Mouse (Mus musculus): ENCODE data around the gene Pth2. TPM values are rescaled to one million over a fixed set of nuclear protein-coding genes. Genes with fewer than 3 reads are reported as not detected.

Gene Pth2
- 0.19 and 0.21 TPM in 2 replicates for polyA plus RNA-seq (2012; rRNA removed)

DNA sequence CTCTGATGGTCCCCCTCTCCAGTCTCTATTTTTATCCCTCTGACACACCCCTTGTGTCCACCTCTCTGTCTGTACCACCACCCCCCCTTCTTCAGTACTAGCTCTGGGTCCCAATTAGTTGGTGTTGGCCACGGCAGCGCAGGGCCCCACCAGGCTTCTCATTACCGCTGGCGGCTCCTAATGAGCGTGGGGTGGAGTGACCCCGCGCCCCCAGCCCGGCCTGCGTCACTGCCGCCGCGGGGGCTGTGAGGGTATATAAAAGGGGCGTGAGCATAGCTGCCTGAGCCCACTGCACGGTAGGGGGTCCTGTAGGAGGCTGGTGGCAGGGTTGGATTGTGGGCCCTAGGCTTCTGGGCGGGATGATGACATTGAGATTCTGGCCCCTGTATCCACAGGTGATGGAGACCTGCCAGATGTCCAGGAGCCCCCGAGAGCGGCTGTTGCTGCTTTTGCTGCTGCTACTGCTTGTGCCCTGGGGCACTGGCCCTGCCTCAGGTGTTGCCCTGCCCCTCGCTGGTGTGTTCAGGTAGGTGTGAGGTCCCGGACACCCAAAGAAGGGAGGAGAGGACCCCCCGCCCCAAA lies at the start of gene Pth2:
Gene Pth2 (plus strand): TSS at position 100 of the 582 bp plus-strand sequence.

DNA sequence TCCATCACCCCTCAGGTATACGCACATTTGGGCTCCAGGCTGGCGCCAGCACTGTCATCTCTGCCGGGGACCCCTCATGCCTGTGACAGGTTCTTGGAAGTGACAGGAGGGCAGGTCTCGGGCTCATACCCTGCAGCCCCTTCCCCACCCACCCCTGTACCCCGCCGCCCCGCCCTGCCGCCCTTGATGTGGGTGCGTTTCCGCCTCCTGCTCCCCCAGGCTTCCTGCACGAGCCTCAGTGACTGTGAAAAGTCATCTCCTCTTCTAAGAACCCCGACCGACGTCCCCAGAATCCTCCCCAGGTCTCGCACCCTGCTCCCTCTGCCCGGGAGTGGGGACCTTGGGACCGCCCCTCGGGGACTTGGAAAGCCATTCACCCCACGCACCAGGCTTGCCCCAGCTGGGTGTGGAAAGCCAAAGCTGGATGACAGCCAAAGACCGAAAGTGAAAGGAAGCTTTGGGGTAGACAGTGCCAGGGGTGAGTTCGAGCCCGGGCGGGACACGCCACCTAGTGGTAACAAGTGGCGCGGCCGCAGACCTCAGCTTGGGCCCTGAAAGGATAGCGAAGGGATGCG lies 44.7 kb upstream of the Pth2 start, which contains the start of the genes Gm45713 and Flt3l:
Gene Gm45713 (minus strand): TSS at position 239 of the 575 bp plus-strand sequence.
Gene Flt3l (minus strand): TSS at position 440 of the 575 bp plus-strand sequence.

DNA sequence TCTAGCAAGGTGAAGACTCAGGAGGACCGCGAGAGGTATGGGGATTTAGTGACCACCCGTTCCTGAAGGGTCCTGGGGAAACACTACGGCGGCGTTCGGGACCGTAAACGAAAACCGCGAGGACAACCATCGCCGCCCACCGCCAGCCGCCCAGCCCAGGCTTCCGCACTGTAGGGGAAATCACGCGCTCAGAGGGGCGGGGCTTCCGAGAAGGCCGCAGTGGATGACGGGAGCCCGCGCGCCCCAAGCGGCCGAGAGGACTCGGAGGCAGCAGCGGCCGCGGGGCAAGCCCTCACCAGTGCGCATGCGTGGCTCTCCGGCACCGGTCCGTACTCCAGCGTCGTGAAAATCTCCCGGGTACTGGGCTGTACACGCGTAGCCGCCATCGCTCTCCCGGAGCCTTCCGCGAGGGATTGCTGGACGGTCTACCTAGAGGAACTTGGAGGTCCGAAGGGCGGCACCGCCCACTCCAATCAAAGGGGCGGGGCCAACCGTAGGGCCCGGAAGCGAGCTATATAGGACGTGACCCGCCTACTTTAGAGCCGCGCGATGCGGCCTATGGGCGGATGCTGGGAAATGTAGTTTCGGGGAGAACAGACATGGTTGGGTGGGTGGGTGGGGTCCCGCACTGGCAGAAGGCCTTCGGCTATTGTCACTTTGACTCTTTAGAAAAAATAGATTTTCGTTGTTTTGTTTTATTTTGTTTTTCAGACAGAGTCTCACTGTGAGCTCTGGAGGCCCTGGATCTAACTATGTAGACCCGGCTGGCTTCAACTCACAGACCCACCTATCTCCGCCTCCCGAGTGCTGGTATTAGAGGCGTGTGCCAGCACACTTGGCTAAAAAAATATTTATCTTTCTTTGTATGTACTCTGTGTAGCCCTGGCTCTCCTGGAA lies 26.5 kb upstream of the Pth2 start, which contains the start of the genes Pih1d1 and Aldh16a1:
Gene Pih1d1 (plus strand): TSS at position 208 of the 897 bp plus-strand sequence.
Gene Aldh16a1 (minus strand): TSS at position 489 of the 897 bp plus-strand sequence.

DNA sequence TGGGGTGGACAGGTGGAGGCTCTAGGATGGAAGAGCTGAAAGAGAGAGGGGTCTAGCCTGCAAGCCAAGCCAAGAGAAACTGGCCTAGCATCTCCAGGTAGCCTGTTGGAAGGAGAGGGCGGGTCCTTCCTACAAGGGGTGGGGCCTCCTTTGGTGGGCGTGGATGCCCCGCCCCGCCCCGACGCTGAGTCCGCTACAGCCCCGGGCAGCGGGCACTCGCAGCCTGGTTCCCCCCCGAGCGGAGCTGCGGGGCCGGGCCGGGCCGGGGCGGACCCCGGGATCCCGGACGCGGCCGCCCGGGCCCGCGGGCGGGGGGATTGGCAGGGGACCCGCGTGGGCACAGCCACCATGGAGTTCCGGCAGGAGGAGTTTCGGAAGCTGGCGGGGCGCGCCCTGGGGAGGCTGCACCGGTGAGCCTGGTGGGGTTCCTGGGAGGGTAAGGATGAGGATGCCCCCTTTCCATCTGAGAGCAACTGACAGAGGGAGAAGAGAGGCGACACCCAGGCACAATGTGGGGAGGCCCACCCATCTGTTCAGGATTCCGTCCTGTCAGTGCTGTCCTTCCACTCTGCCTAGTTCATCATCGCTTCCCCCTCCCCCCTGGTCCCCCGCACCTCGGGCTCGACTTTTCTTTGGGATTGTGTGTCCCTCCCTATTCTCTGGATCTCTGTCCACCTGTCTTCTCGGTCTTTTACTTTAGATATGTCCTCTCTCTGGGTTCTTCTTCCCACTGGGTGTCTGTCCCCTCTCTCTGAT lies 16.9 kb upstream of the Pth2 start, which contains the start of gene Slc17a7:
Gene Slc17a7 (plus strand): TSS at position 215 of the 756 bp plus-strand sequence.

DNA sequence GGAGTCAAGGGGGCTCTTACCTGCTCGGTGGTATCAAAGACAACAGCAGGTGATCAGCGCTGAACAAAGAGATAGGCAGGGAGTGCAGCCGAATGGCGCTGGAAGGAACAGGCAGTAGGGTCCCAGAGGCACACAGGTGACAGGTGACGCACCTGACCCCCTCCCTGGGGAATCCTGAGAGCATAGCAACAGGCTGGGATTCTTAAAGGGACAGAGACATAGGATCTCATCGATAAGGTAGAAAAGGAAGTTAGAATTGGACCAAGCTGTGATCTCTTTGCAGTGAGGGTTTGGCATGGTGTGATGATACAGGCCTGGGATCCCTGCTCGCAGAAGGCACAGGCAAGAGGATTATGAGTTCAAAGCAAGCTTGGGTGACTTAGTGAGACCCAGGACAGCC lies 1.3 kb upstream of the Pth2 start, which contains the start of gene Gfy:
Gene Gfy (minus strand): TSS at position 101 of the 400 bp plus-strand sequence.

DNA sequence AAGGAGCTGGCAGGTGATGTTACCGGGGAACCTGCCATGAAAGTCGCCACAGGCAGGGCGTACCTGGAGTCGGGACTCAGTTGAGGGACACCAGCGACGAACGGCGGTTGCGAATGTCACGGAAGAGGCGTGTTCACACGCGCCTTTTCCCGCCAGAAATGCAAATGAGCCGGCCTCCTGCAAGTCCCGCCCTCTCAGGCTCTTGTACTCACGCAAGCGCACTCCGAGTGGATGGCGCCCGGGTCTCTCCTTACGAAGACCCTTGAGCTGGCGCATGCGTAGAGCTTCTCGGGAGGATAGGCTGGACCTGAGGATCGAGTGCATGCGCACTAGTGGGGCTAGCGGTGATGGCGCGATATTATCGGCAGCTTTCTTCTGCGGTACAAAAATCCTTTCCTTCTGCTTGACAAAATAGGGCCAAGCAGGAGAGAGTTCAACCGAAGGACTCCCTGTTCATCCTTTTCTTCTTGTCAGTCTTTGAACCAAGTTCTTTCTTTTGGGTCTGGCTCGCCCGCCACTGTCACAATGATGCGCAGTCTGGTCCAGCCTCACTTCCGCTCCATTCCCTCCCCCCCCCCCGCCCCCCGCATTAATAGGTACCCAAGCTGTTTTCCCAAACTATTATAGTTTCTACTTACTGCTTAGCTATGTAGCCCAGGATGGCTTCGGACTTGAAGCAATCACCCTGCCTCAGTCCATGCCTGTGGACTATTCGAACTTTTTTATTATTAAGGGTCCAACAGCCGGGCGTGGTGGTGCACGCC lies 23.8 kb downstream of the Pth2 start, which contains the start of gene Ccdc155:
Gene Ccdc155 (minus strand): TSS at position 513 of the 764 bp plus-strand sequence.

DNA sequence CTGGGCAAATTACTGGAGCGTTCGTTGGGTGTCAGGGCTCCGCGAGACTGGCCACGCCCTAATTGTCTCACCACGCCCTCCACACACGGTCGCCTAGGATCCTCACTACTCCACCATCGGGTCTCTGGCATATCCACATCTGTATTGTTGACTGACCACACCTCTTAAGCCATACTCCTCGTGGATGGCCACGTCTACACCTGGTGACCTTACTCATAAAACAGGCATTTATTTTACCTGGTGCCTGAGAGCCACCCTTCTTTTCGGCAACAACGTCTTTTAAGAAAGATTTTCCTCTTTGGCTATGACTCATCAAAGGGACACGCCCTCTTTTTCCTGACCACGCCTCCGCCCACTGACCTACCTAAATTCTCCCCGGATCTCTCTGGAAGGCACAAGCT lies 31.1 kb downstream of the Pth2 start, which contains the start of gene Dkkl1:
Gene Dkkl1 (minus strand): TSS at position 297 of the 401 bp plus-strand sequence.

DNA sequence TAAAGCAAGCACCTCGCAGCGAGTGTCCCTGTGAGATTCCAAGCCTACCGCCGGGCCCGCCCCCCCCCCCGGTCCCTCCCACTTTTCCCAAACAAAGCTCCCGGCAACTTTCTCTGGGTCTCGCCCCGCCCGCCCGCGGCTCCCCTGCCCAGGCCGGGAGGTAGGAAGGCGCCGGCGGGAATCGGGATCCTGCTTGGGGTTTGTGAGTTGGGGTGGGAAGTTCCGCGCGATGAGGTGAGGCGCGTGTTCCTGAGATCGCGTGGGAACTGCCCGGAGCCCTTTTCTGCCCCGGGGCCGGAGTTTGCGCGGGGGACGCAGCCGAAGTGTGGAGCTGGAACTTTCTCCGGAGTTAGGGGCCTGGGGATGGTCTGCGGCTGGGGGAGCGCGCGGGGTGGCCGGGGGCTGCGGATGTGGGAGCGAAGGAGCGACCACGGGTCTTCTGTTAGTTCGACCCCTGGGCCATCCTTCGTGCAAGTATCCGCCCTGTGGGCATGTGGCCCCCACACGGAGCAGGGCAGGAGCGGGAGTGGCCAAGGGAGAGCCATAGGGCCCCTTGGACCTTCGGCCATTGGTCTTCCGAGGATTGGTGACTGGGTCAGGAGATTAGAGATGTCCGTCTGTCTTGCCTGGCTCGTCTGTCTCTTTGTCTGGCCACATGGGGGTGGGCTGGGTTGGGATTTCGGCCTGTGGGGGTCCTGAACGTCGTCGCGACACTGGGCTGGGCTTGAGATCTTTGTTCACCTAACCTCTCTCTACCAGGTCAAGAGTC lies 35.1 kb downstream of the Pth2 start, which contains the start of gene Tead2:
Gene Tead2 (plus strand): TSS at position 81 of the 769 bp plus-strand sequence.

Other genes starting within 250 kb of the Pth2 start
- 0.08 and 0.10 TPM in 2 replicates for gene Tsks, start 237.8 kb upstream of the Pth2 start, polyA plus RNA-seq (2012; rRNA removed)
- 96.5 and 105 TPM in 2 replicates for gene Cpt1c, start 206.1 kb upstream of the Pth2 start, polyA plus RNA-seq (2012; rRNA removed)
- gene Prmt1, start 194.4 kb upstream of the Pth2 start, polyA plus RNA-seq (2012; rRNA removed) = 861 and 874 TPM in 2 replicates
- gene Irf3, start 183.3 kb upstream of the Pth2 start, polyA plus RNA-seq (2012; rRNA removed) = 89.9 and 97.5 TPM in 2 replicates
- gene Bcl2l12, start 182.3 kb upstream of the Pth2 start, polyA plus RNA-seq (2012; rRNA removed) = 8.4 and 10.7 TPM in 2 replicates
- gene Scaf1, start 164.6 kb upstream of the Pth2 start, polyA plus RNA-seq (2012; rRNA removed) = 91.3 and 106 TPM in 2 replicates
- 20.9 and 23.6 TPM in 2 replicates for gene Rras, start 163.0 kb upstream of the Pth2 start, polyA plus RNA-seq (2012; rRNA removed)
- gene Prr12, start 128.1 kb upstream of the Pth2 start, polyA plus RNA-seq (2012; rRNA removed) = 9.9 and 13.2 TPM in 2 replicates
- gene Nosip, start 118.6 kb upstream of the Pth2 start, polyA plus RNA-seq (2012; rRNA removed) = 74.9 and 77.9 TPM in 2 replicates
- 17.9 and 18.6 TPM in 2 replicates for gene Prrg2, start 118.3 kb upstream of the Pth2 start, polyA plus RNA-seq (2012; rRNA removed)
- 34.7 and 64.0 TPM in 2 replicates for gene Rcn3, start 88.8 kb upstream of the Pth2 start, polyA plus RNA-seq (2012; rRNA removed)
- gene Fcgrt, start 77.1 kb upstream of the Pth2 start, polyA plus RNA-seq (2012; rRNA removed) = 15.8 and 18.4 TPM in 2 replicates
- gene Rps11, start 56.6 kb upstream of the Pth2 start, polyA plus RNA-seq (2012; rRNA removed) = 524 and 549 TPM in 2 replicates
- gene Rpl13a, start 52.2 kb upstream of the Pth2 start, polyA plus RNA-seq (2012; rRNA removed) = 2,210 and 2,469 TPM in 2 replicates
- gene Gm45713, start 44.8 kb upstream of the Pth2 start, polyA plus RNA-seq (2012; rRNA removed) = 0.21 and 0.34 TPM in 2 replicates
- 7.5 and 9.1 TPM in 2 replicates for gene Flt3l, start 44.6 kb upstream of the Pth2 start, polyA plus RNA-seq (2012; rRNA removed)
- 144 and 160 TPM in 2 replicates for gene Pih1d1, start 26.7 kb upstream of the Pth2 start, polyA plus RNA-seq (2012; rRNA removed)
- 13.3 and 16.7 TPM in 2 replicates for gene Aldh16a1, start 26.4 kb upstream of the Pth2 start, polyA plus RNA-seq (2012; rRNA removed)
- gene Slc17a7, start 17.0 kb upstream of the Pth2 start, polyA plus RNA-seq (2012; rRNA removed) = 45.9 and 55.3 TPM in 2 replicates
- 0.16 and 0.22 TPM in 2 replicates for gene Gfy, start 1.4 kb upstream of the Pth2 start, polyA plus RNA-seq (2012; rRNA removed)
- gene Ccdc155, start 23.9 kb downstream of the Pth2 start, polyA plus RNA-seq (2012; rRNA removed) = 0.56 and 0.74 TPM in 2 replicates
- gene Dkkl1, start 31.2 kb downstream of the Pth2 start, polyA plus RNA-seq (2012; rRNA removed) = 5.7 and 5.9 TPM in 2 replicates
- 57.7 and 65.9 TPM in 2 replicates for gene Tead2, start 34.8 kb downstream of the Pth2 start, polyA plus RNA-seq (2012; rRNA removed)
- 1.5 and 1.6 TPM in 2 replicates for gene Cd37, start 58.1 kb downstream of the Pth2 start, polyA plus RNA-seq (2012; rRNA removed)
- 2.1 and 2.2 TPM in 2 replicates for gene Slc6a16, start 60.1 kb downstream of the Pth2 start, polyA plus RNA-seq (2012; rRNA removed)
- 0.03 and 0.12 TPM in 2 replicates for gene Slc6a21, start 96.5 kb downstream of the Pth2 start, polyA plus RNA-seq (2012; rRNA removed)
- gene Trpm4, start 152.8 kb downstream of the Pth2 start, polyA plus RNA-seq (2012; rRNA removed) = 23.4 and 26.7 TPM in 2 replicates
- 0.35 and 2.8 TPM in 2 replicates for gene Hrc, start 154.3 kb downstream of the Pth2 start, polyA plus RNA-seq (2012; rRNA removed)
- gene Ppfia3, start 186.0 kb downstream of the Pth2 start, polyA plus RNA-seq (2012; rRNA removed) = 60.6 and 63.5 TPM in 2 replicates
- gene Lin7b, start 189.6 kb downstream of the Pth2 start, polyA plus RNA-seq (2012; rRNA removed) = 59.8 and 63.1 TPM in 2 replicates
- gene Snrnp70, start 214.7 kb downstream of the Pth2 start, polyA plus RNA-seq (2012; rRNA removed) = 619 and 668 TPM in 2 replicates
- gene Kcna7, start 224.7 kb downstream of the Pth2 start, polyA plus RNA-seq (2012; rRNA removed) = 0.03 TPM in 1 of 2 replicates, not detected in the other
- 0.06 and 0.13 TPM in 2 replicates for gene Ntf5, start 232.7 kb downstream of the Pth2 start, polyA plus RNA-seq (2012; rRNA removed)
- gene Lhb, start 239.8 kb downstream of the Pth2 start, polyA plus RNA-seq (2012; rRNA removed) = 0.31 and 0.66 TPM in 2 replicates

Data from central nervous system, embryonic 18 days (tissue).